Mouse (Mus musculus) thymus, adult 2 months (tissue): ENCODE data around the gene Scd3. TPM values are rescaled to one million over a fixed set of nuclear protein-coding genes. Genes with fewer than 3 reads are reported as not detected.
A peak's percentile ranks its signal among the peaks of the same experiment; 100 is the strongest.

Experiments used
- DNase-seq: peaks from one replicate; pipeline ENCODE4 v3.0.0; 2021
- H3K27ac ChIP-seq: fragments of 200-500 bp; 2 replicates; pipeline ENCODE4 v1.5.1; 2012; ENCODE audit warnings: low read length, control low read depth; ENCODE audit not compliant: control insufficient read depth, insufficient read depth
- H3K27me3 ChIP-seq: fragments of 200-500 bp; 2 replicates; pipeline ENCODE4 v1.6.1; 2012; ENCODE audit warnings: mild to moderate bottlenecking, low read length, moderate library complexity, mixed read lengths; ENCODE audit not compliant: control insufficient read depth, insufficient read depth
- H3K36me3 ChIP-seq: fragments of 200-500 bp; 2 replicates; pipeline ENCODE4 v1.6.1; 2012; ENCODE audit warnings: mild to moderate bottlenecking, low read length, moderate library complexity; ENCODE audit not compliant: control insufficient read depth, insufficient read depth
- H3K4me1 ChIP-seq: fragments of 200-500 bp; replicated peaks from 2 replicates; pipeline ENCODE4 v1.6.1; 2012; ENCODE audit warnings: low read length; ENCODE audit not compliant: control insufficient read depth, insufficient read depth
- H3K4me3 ChIP-seq: fragments of 200-500 bp; 2 replicates; pipeline ENCODE4 v1.5.1; 2012; ENCODE audit warnings: mild to moderate bottlenecking, low read length, control low read depth, moderate library complexity; ENCODE audit not compliant: control insufficient read depth, insufficient read depth
- CTCF ChIP-seq: fragments of 200-500 bp; IDR thresholded peaks from 2 replicates; pipeline ENCODE4 v1.5.1; 2012; ENCODE audit warnings: mild to moderate bottlenecking, control low read depth, low read length, moderate library complexity, borderline replicate concordance; ENCODE audit not compliant: control insufficient read depth, poor library complexity, insufficient read depth; ENCODE audit errors: extremely low read depth
- POLR2A ChIP-seq: fragments of 200-500 bp; IDR thresholded peaks from 2 replicates; pipeline ENCODE4 v1.6.1; 2012; ENCODE audit warnings: mild to moderate bottlenecking, low read length, control low read depth, moderate library complexity; ENCODE audit not compliant: control insufficient read depth, poor library complexity, insufficient read depth; ENCODE audit errors: extremely low read depth
- WGBS: fragments of 180-500 bp; shearing (Covaris S2); methylation state at CpG from one replicate; pipeline ENCODE4 v1.1.7; 2018; 5-methylcytosine and 5-hydroxymethylcytosine counted together
- polyA plus RNA-seq: library from polyadenylated mRNA; depleted of rRNA; stranded (reverse); fragments of >200 nt; gene quantifications from 2 replicates; pipeline ENCODE4 v1.2.3, GENCODE M21; 2012

Gene Scd3
- polyA plus RNA-seq, 1 experiment: 0.23 TPM

DNA sequence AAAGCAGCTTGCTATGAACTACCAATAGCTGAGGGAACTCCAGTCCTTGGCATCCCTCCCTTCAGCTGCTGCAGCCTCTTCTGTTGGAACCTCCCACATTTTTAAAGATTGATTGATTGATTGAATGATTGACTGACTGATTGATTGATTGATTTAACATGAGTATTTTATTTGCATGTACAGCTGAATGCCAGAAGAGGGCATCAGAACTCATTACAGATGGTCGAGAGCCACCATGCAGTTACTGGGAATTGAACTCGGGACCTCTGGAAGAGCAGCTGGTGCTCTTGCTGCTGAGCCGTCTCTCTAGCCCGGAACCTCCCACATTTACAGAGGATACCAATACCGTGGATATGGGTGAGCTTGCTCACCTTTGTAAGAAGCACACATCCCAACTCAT, 57.4 kb downstream of the Scd3 start:
- no peak for TF ChIP-seq POLR2A
- 0 out of 2 replicates have a peak, but pooled peaks have one; percentile 16 for TF ChIP-seq CTCF
- 76% methylated on average over 5 of the region's 5 CpGs for WGBS
- no peak overlapping the region for H3K4me3 ChIP-seq
- H3K27me3 ChIP-seq: no peaks in the 10 kb centered on the region
- DNase-seq: no peak
- H3K36me3 ChIP-seq: no peaks in the 10 kb centered on the region
- no peak overlapping the region for H3K27ac ChIP-seq
- peaks cover 13% of the 10 kb centered on the region for H3K4me1 ChIP-seq

DNA sequence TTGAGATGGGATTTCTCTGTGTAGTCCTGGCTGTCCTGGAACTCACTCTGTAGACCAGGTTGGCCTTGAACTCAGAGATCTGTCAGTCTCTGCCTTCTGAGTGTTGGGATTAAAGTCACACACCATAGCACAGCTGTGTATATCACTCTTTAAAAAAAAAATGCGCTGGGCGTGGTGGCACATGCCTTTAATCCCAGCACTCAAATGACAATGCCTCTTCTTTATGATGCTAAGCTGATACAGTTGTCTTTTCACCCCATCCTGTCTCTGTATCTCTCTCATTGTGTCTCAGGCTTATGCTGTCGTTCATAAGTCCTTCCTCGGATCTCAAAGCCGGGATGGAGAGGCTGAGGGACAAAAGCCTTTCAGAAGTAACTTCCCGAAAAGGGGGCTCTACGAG, 58.7 kb downstream of the Scd3 start:
- Histone ChIP-seq H3K27ac (no peak overlapping the region), H3K27me3 (no peaks in the 10 kb centered on the region), H3K4me1 (peaks cover 19% of the 10 kb centered on the region), H3K4me3 (no peak overlapping the region), H3K36me3 (no peaks in the 10 kb centered on the region)
- no peak for TF ChIP-seq POLR2A
- TF ChIP-seq CTCF: no peak
- 94% methylated on average over 7 of the region's 7 CpGs for WGBS
- no peak for DNase-seq

DNA sequence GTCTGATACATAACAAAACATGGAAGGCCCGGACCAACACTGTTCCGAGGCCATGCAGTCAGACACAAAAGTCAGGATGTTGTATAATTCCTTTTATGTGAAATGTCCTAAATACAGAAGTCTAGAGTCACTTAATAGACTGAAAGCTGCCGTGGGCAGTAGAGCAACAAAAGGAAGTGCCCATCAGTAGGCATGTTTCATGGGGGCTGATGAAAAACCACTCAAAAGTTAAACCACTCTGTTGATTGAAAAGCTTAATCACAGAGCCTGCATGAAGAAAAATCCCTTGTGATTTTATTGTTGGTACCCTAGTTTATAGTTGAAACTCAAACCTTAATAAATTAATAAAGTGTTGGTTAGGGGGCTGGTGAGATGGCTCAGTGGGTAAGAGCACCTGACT, 60.5 kb downstream of the Scd3 start:
- Histone ChIP-seq H3K4me3 (no peak overlapping the region), H3K27me3 (no peaks in the 10 kb centered on the region), H3K27ac (no peak overlapping the region), H3K36me3 (no peaks in the 10 kb centered on the region), H3K4me1 (peaks cover 14% of the 10 kb centered on the region)
- DNase-seq: no peak
- no peak for TF ChIP-seq POLR2A
- no peak for TF ChIP-seq CTCF
- 79% methylated on average over 3 of the region's 3 CpGs for WGBS

DNA sequence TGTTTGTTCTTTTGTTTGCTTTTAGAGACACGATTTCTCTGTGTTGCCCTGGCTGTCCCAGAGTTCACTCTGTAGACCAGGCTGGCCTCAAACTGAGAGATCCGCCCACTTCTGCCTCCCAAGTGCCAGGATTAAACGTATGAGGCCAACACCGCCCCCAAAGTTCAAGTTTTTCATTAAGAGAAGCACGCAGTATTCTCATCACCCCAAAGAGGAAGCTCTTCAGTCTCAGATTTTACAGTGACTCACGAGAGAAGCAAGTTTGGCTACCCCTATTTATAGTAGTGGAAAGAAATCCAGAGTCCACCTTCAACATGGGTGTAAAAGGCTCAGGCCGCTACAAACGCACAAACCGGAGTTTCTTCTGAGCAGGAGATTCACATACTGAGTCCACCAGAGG, 61.2 kb downstream of the Scd3 start:
- 52% methylated on average over 9 of the region's 9 CpGs for whole genome bisulfite sequencing
- DNase-seq: no peak
- TF ChIP-seq POLR2A (no peak), CTCF (no peak)
- H3K27ac ChIP-seq: no peak overlapping the region
- peaks cover 14% of the 10 kb centered on the region for H3K4me1 ChIP-seq
- no peaks in the 10 kb centered on the region for H3K36me3 ChIP-seq
- H3K4me3 ChIP-seq: no peak overlapping the region
- no peaks in the 10 kb centered on the region for H3K27me3 ChIP-seq

DNA sequence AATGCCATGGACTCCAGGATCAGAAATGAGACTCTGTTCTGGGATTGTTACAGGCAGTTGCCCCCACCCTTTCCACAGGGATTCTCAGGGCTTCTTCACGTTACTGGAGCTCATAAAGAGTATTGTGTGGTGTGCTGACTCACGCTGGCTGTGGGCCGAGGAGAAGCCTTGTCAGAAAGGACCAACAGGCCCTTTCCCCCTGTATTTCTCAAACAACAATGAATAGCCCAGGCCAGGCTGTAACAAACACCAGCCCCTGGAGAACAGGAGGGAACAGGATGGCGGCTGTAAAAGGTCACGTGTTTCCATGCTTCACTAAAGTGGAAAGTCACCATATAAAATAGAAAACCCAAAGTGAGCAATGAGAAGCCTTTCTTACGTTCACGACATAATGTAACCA, 62.2 kb downstream of the Scd3 start:
- WGBS: 78% methylated on average over 7 of the region's 7 CpGs
- H3K27ac ChIP-seq: no peak overlapping the region

DNA sequence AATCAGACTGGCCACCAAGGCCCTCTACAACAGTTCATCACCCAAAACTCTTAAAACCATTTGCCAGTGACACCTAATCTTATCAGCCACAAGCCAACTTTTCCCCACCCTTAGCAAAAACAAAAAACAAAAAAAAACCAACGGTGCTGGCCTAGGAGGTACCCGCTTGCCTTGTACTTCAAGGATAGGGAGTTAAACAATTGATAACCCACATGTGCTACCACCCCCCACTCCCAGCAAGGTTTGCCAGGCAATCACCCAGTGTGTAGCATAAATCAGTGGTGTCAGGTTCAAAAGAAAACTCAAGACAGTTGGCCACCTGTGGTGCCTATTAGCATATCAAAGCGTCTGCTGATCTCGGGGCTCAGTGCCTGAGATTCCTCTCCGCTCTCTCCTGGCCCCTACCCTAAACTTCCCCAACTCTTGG, 62.9 kb downstream of the Scd3 start:
- H3K36me3 ChIP-seq: no peaks in the 10 kb centered on the region
- 44% methylated on average over 5 of the region's 5 CpGs for WGBS
- TF ChIP-seq CTCF (no peak), POLR2A (no peak)
- no peak overlapping the region for H3K27ac ChIP-seq
- no peak for DNase-seq
- peaks cover 14% of the 10 kb centered on the region for H3K4me1 ChIP-seq
- H3K27me3 ChIP-seq: no peaks in the 10 kb centered on the region
- H3K4me3 ChIP-seq: no peak overlapping the region

More for the DNA sequence above, 62.2 kb downstream of the Scd3 start:
- no peak for DNase-seq
- Histone ChIP-seq H3K4me1 (peaks cover 14% of the 10 kb centered on the region), H3K36me3 (no peaks in the 10 kb centered on the region), H3K27me3 (no peaks in the 10 kb centered on the region), H3K4me3 (no peak overlapping the region)
- TF ChIP-seq POLR2A (no peak), CTCF (no peak)

DNA sequence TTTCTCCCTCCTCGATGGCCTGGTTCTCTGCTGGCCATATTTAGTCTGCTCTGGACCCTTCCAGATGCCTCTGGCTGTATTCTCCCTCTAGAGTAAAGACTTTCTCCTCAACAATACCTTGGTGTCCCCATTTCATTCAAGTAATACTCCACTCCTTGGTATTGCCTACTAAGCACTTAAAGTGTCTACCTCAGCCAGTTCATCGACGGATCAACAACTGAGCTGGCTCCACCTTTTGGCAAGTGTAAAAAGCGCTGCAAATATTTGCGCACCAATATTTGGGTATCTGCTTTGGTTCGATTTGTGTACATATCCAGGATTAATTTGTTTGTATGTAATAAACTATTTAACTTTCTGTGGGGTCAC, 63.4 kb downstream of the Scd3 start:
- Histone ChIP-seq H3K27me3 (no peaks in the 10 kb centered on the region), H3K36me3 (no peaks in the 10 kb centered on the region), H3K4me1 (peaks cover 14% of the 10 kb centered on the region), H3K4me3 (peak overlapping the region; percentile 77), H3K27ac (peak overlapping the region; percentile 24; the same call in 1 of the 2 replicates)
- TF ChIP-seq CTCF: no peak
- no peak for TF ChIP-seq POLR2A
- peak; percentile 48 for DNase-seq
- WGBS: 13% methylated on average over 6 of the region's 6 CpGs
